Mouse (Mus musculus) lung, adult 2 months (tissue): ENCODE measurements at regions not wholly inside any gene's neighbourhood (a gene's known extent, or its start where the extent isn't known, plus 50 kb on each side); places are given as distances from the start of the nearest gene placed in this dataset.

Source experiments
- DNase-seq: peaks from one replicate; pipeline ENCODE4 v3.0.0; 2022
- H3K4me1 ChIP-seq: fragments of 200-500 bp; 2 replicates; pipeline ENCODE4 v1.6.1; 2011; ENCODE audit warnings: low read length; ENCODE audit not compliant: control insufficient read depth, insufficient read depth
- H3K4me3 ChIP-seq: fragments of 200-500 bp; replicated peaks from 2 replicates; pipeline ENCODE3; 2011; ENCODE audit warnings: low read depth, mild to moderate bottlenecking, control low read depth, low read length; ENCODE audit errors: extremely low read depth
- CTCF ChIP-seq: fragments of 200-500 bp; IDR thresholded peaks from 2 replicates; pipeline ENCODE4 v1.5.1; 2011; ENCODE audit warnings: mild to moderate bottlenecking, low read length, control low read depth; ENCODE audit not compliant: insufficient read depth
- POLR2A ChIP-seq: fragments of 200-500 bp; IDR thresholded peaks from 2 replicates; pipeline ENCODE4 v1.6.1; 2011; ENCODE audit warnings: low read depth, mild to moderate bottlenecking, control low read depth, low read length, borderline replicate concordance; ENCODE audit errors: extremely low read depth
- WGBS: fragments of 180-500 bp; shearing (Covaris S2); methylation state at CpG from one replicate; pipeline ENCODE4 v1.1.7; 2018; 5-methylcytosine and 5-hydroxymethylcytosine counted together

DNA sequence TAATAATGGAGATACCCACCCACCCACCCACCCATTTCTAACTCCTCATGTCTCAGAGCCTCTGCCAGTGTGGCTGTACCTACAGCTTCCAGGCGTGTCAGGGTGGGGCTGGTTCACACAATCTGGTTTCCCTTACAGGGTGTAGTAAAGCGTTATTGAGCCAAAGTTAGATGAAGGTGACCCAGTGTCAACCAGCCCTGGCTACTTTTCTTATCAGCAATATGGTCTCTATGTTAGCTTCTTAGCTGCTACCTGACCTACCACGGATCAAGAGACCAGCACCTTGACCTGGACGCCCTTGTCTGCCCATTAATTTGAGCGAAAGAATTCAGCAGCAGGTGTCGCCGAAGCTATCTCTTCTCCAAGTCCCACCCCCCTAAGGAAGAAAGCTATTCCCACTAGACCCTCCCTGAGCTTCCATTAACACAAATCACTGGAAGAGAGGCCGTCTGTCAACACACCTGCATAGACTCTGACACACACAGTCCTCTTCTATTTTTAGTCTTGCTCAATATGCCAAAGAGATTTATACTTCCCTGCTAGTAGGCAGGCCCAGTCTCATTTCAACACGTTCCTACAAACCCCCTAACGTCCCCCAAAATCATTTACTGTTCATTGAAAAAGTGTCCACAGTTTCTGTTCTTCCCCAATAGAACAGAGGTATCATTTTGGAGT is 70.4 kb downstream of the Phlda1 start:
- H3K4me3 ChIP-seq, result no peak overlapping the region
- no peak for TF ChIP-seq CTCF
- no peak for TF ChIP-seq POLR2A
- 54% methylated on average over 10 of the region's 10 CpGs for WGBS

DNA sequence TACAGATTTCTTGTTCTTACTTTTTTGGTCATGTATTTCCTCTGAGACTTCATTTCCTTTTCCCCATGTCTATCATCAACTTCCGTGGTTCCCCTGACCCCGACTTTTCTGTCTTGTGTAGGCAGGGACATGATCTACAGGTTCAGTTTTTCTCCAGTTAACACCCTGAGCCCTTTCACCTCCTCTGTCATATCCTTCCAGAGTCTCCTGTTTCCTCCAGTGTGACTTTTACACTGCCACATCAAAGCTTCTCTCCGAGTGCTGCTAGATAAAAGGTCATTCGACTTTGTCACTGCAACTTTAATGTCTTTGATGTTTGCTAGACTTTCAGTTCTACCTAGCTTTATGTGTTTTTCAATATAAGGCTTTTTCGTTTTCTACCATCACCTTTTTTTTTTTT is 72.5 kb downstream of the Phlda1 start:
- 53% methylated on average over 5 of the region's 5 CpGs for WGBS
- TF ChIP-seq POLR2A, result no peak
- no peak for TF ChIP-seq CTCF
- DNase-seq, result no peak
- H3K4me1 ChIP-seq, result peaks cover 19% of the 10 kb centered on the region
- no peak overlapping the region for H3K4me3 ChIP-seq

More for the DNA sequence above, 70.4 kb downstream of the Phlda1 start:
- no peak for DNase-seq
- peaks cover 11% of the 10 kb centered on the region for H3K4me1 ChIP-seq

DNA sequence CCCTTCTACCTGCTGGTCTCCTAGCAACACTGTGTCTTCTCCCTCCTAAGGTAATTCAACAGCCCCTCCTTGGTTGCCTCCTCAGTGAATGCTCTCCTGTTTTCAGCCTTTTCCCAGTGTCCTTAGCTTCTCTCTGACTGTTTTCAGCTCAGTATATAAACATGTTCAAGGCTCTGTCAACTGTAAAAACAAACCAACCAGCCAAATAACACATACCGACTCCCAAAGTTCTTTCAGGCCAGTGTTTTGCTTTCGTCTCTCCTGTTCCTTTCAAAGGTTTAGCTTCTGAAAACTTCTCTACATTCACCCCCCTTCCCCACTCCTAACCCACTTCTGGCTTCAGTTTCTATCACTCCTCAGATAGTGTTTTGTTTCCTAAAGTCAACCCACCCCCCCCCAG is 73.4 kb downstream of the Phlda1 start:
- no peak for DNase-seq
- Histone ChIP-seq H3K4me1 (peaks cover 19% of the 10 kb centered on the region), H3K4me3 (no peak overlapping the region)
- 34% methylated on average over 2 of the region's 2 CpGs for WGBS
- no peak for TF ChIP-seq POLR2A
- TF ChIP-seq CTCF, result no peak

DNA sequence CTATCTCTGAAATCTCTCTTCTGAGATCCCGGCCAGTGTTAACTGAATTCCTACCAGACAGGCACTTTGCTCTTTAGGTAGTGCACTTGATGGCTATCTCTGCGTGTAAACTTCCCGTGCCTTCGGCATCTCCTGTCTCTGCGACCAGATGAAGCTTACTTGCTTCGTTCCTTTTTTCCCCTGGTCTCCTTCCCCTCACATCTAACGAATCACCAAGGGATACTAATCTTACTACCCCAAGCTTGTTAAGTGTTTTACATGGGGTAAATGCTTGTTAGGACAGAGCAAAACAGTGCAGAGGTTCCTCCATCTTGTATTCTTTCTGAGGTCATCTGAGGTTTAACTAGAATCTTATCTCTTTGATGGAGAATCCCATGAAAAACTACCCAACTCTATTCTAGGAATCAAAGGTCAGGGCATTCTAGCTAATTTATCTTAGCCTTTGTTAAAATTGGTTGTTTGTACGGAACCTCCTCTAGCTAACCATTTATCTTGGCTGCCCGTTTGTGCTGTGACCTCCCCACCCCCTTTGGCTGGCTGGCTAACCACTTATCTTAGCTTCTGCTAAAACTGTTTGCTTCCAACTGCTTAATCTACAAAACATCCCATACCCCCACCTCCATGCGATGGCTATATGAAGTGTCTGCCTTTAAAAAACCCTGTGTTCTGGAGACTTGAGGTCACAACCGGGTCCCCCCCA is 74.5 kb downstream of the Phlda1 start:
- H3K4me3 ChIP-seq, result no peak overlapping the region
- WGBS, result 50% methylated on average over 11 of the region's 11 CpGs
- no peak for TF ChIP-seq CTCF
- TF ChIP-seq POLR2A, result no peak
- peaks cover 16% of the 10 kb centered on the region for H3K4me1 ChIP-seq
- no peak for DNase-seq

DNA sequence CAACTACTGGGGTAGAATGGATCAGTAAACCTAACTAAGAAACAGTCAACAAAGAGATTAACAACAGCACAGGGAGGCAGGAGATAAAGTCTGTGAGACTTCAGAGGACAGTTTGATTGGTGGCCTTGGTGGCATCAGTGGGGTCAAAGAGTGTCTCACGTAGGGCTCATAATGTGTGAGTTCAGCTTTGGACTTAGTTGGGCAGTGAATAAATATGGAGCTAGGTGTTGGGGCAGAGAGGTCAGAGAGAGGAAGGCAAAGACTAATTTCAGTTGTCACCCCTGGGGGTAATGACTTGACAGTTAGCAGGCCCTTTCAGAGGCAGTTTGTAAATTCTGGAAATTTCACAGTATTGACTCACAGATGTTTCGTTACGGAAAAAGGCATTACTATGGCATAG is 75.8 kb downstream of the Phlda1 start:
- peaks cover 8% of the 10 kb centered on the region; the same call in 1 of the 2 replicates for H3K4me1 ChIP-seq
- no peak overlapping the region for H3K4me3 ChIP-seq
- WGBS, result 95% methylated on average over 3 of the region's 3 CpGs
- DNase-seq, result no peak
- TF ChIP-seq CTCF (no peak), POLR2A (no peak)

DNA sequence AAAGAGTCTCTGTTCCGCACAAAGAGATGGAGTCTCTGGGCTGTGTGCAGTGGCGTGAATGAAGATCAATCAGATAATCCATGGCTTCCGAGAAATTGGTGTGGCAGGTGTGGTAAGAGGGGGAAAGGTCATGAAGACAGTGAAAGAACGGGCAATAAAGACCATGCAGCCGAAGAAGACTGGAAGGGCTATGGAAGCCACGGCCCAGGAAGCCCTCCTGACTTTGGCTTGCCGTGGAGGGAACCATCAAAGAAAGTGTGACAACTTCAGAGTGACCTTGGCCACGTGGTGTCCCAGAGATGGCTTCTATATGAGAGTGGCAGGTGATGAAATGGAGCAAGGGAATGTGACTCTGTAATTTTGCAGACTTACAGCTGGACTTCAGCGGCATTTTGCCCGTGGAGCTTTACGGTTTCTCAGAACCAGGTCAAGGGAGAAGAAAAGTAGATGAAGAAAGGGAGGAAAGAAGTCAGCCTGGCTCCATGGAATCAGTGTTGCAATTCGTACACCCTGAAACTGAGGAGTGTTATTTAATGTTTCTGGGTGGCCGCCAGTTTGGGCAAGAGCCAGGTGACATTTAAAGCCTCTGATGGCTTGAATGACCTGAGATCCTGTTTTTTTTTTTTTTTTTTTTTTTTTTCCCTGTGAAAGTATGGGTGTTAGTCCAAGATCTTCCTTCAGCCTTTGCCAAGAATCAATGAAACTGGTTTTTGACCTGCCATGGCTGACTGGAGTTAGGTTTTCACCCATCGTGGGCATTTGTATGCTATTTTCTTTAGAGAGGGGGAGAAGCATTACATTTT is 76.4 kb downstream of the Phlda1 start:
- peaks cover 8% of the 10 kb centered on the region; the same call in 1 of the 2 replicates for H3K4me1 ChIP-seq
- WGBS, result 65% methylated on average over 14 of the region's 14 CpGs
- TF ChIP-seq POLR2A (no peak), CTCF (no peak)
- H3K4me3 ChIP-seq, result no peak overlapping the region
- DNase-seq, result no peak

DNA sequence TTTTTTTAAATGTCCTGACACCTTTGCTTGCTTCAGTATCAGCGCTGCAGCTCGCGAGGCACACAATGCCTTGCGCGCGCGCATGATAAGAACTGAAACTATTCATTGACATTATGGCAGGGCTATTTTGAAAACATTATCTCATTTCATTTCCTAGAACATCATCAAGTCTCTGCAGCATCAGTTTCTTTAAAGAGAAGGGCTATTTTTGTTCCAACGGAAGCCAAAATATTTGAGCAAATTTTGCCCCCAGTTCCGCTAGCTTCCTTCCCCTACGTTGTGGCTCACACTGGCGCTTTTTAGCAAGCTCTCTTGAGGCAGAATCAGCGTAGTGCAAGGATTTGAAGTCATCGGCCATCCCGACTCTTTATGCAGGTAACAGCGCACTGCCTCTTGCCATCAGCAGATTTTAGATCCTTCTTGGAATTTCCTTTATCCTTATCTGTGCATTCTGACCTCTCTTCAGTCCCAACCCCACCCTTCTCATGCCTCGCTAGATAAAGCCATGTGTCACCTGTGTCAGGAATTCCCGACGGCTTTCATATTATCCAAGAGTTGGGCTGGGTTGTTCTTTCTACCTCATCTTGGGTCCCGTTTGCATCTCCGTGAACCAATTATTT is 77.1 kb downstream of the Phlda1 start:
- no peak for DNase-seq
- TF ChIP-seq CTCF (no peak), POLR2A (no peak)
- Histone ChIP-seq H3K4me3 (peak overlapping the region; percentile 32), H3K4me1 (peaks cover 8% of the 10 kb centered on the region; the same call in 1 of the 2 replicates)
- WGBS, result 56% methylated on average over 20 of the region's 20 CpGs

DNA sequence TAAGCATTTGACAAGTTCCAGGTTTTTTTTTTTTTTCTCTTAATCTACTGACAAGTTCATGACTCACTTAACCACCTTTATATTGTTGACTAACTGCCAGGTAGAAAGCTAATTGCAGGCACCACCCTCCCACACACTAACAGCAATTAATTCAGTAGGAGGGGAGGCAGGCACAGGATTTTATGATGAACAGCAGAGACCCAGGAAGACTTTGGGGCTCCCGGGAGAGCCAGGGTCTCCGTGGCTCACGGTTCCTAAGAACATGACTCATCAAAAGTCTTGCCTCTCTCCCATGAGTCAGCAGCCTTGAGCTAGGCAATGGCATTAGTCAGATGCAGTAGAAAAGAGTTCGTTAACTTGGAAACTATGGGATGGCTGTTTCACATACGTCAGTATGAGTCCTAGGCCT is 77.7 kb downstream of the Phlda1 start:
- TF ChIP-seq CTCF, result no peak
- TF ChIP-seq POLR2A, result no peak
- no peak for DNase-seq
- no peak overlapping the region for H3K4me3 ChIP-seq
- peaks cover 8% of the 10 kb centered on the region; the same call in 1 of the 2 replicates for H3K4me1 ChIP-seq
- 91% methylated on average over 5 of the region's 5 CpGs for WGBS
